Mouse (Mus musculus) frontal cortex, postnatal 36 days (tissue): Measurements from ENCODE around the gene Gpsm1.

Experiments used
- DNase-seq, 2 experiments: peaks; one replicate each; pipeline ENCODE4 v3.0.0; 2022; ENCODE audit warnings: low spot score in 2 of 2

Gene Gpsm1

GRCm38 (mm10) chr2:26315072-26315924 lies at the start of gene Gpsm1:
TSS of gene Gpsm1 (plus strand) at chr2:26315515.
- DNase-seq: peak; percentile 65 to 72

GRCm38 (mm10) chr2:26266066-26266742 lies 49.1 kb upstream of the Gpsm1 start:
- no peak for DNase-seq

DNA sequence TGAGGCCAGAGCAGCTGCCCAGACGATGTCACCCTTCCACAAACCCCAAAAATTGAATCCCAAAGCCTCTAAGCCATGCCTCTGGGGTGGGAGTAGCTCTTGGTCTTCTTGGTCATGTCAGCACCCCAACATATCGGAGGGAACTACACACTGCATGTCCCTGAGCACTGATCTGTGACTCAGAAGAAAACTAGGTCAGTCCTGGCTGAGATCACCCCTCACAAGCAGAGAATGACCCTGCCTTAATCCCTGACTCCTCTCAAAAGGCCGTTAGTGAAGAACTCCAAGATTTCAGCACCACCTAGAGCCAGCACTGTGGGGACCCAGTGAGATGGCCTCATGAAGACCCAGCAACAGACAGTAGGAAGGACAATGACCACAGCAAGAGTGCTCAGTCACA lies 47.1 kb upstream of the Gpsm1 start:
- no peak for DNase-seq

DNA sequence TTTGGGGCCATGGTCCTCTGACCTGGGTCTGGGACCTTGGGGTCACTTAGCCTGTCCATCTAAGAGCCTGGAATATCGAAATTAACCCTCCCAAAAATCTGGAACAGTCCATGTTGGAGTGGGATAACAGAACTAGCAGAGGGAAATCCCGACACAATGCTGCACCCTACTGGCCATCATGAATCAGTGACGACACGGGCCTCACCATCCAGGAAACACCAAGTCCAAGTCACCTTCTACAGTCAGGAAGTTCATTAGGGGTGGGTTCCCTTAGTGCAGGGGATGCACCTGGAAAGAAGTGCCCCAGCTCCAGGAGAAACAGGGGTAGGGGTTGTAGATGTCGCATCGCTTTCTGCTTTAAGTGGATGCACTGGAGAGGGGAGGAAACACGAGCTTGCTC lies 41.7 kb upstream of the Gpsm1 start:
- peak; percentile 39 to 70 for DNase-seq

GRCm38 (mm10) chr2:26279712-26280111 lies 35.6 kb upstream of the Gpsm1 start:
- no peak for DNase-seq

DNA sequence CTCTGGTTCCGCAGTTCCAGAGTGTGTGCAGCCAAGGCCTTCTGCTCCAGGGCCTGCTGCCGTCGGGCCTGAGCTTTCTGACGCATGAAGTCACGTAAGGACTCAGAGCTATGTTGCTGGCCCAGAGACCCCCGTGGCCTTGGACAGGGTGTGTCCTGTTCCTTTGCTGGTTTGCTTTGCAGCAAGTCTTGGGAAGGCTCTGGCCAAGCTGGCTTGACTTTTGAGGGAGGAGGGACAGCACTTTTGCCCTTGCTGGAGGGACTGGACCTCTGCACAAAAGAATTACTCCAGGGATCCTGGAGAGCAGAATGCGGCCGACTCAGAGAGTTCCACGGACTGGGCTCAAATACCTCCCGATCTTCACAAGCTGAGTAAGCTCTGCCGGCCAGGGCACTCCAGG lies 34.7 kb upstream of the Gpsm1 start:
- no peak for DNase-seq

DNA sequence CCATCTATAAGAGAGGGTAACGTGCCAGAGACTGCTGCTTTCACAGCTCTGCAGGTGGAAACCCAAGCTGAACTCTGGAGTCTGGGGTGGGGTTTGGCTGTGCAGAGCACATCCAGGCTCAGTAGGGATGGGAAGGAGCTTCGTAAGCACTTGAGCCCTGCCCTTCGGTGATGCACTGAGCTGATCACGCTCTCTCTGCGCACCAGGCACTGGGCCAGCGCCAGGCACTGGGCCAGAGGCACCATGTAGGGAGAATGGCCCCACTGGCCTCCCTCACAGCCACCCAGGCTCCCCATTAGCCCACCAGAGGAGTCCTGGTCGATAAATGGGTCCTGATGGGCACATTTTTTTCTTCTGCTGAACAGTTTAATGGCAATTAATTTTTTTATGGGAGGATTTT lies 29.5 kb upstream of the Gpsm1 start:
- no peak for DNase-seq

- no peak for DNase-seq
Observed at GRCm38 (mm10) chr2:26286391-26286790, 28.9 kb upstream of the Gpsm1 start.

GRCm38 (mm10) chr2:26290133-26290532 lies 25.2 kb upstream of the Gpsm1 start:
- DNase-seq: no peak

DNA sequence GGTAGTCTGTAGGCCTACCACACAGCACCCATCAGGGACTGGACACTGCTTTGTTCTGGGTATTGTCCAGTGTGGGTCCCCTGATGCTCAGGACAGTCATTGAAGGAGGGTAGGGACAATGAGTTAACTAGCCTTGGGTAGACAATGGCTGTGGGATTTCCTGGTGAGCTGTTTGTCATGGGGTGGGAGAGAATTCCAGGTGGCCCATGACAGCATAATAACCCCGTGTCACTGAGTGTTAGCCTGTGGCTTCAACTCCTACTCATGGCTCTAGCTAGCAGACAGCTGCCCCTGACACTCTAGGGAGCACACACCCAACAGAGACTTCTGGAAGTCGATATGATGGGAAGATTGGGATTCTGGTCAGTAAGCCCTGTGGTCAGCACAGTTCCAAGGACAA lies 20.9 kb upstream of the Gpsm1 start, which contains the start of gene Ccdc187:
TSS of gene Ccdc187 (minus strand) at position 101 of the 400 bp plus-strand sequence.
- no peak for DNase-seq

DNA sequence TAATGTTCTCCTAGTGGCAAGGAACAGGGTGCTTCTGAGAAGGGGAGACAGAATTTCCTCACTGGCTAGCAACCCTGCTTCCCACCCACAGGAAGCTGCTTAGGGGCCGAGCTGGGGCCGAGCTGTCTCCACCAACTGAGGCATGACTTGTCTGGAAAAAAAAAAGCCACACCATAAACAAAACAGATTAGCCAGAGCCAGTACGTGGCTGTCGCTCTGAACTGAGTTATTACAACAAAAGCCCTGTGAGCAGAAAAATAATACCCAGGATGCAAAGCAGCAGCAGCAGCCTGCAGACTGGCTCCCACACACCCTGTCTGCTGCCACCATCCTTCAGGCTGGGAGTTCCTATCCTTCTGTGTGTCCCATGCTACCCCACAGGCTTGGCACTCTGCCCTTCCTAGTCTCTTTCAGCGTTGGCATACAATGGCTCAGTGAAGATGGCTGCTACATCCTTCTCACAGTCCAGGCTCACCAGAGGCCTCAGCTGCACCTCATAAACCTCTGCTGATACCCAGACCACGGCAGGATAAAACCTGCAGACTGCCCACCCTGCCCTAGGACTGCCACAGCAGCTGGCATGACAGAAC lies 18.6 kb upstream of the Gpsm1 start:
- peak; percentile 74 to 82 for DNase-seq

GRCm38 (mm10) chr2:26298208-26298855 lies 17.0 kb upstream of the Gpsm1 start:
- DNase-seq: peak; percentile 77 to 78

DNA sequence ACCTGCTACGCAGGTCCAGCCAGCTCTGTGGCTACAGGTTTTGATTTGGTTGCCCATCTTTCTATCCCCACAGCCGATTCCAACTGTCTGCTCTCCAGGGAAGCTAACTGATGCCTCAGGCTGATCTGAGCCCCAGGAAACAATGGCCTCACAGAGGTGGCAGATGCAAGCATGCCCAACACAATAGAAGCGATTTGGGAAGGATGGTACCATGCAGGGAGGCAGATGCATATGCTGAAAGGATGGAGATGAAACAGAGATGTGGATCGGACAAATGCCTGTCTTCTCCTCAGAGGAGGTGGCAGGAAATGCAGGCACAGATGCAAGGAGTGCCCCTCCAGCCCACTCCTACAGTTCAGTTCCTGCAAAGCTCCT lies 16.5 kb upstream of the Gpsm1 start:
- no peak for DNase-seq

DNA sequence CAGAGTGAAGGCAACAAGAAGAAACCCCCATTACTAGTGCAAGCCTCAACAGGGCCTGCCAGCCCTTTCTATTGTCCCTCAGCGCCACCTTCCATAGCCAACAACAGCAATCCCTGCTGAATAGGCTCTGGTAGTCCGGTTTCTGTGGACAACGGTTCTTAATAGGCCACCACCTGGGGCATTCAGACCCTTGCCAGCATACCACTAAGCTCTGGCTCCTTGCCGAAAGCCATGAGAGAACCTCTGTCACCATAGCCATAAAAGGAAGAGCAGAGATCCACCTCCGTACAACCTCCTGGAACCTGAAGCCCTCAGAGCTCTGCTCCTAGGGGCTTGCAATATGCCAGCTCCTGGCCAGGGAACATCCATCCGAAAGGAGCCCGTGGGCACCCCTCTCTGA lies 16.0 kb upstream of the Gpsm1 start:
- no peak for DNase-seq

DNA sequence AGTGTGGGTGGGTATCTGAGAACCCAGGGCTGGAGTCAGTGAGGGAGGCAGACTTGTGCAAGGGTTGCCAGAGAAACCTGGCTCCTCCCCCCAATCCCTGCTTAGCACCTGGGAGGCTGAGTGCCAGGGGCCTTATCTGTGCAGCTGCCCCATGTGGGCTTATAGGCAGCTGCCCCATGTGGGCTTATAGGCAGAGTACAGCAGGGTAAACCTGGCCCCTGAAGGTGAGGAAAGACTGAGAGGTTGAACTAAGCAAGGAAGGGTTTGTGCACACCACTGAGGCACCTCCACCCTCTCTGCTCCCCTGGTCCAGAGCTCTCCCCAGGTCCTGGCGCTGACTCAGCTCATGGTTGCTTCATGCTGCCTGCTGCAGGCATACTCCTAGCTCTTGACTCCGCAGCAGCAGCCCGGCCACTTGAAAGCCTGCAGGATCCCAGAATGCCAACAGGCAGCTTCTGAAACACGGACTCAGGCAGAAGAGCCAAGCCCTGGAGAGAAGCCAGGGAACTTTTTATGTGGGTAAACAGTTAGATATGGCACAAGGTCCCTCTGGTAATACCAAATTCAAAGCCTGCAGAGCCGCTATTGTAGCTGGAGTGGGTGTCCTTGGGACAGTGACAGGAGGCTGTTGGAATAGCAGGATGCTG lies 15.0 kb upstream of the Gpsm1 start:
- peak in 1 of 2 experiments; percentile 19 for DNase-seq

GRCm38 (mm10) chr2:26300808-26301174 lies 14.5 kb upstream of the Gpsm1 start:
- peak; percentile 89 to 93 for DNase-seq

GRCm38 (mm10) chr2:26302005-26302503 lies 13.3 kb upstream of the Gpsm1 start:
- DNase-seq: no peak

- DNase-seq: no peak
Observed at GRCm38 (mm10) chr2:26304711-26305110, 10.6 kb upstream of the Gpsm1 start.

DNA sequence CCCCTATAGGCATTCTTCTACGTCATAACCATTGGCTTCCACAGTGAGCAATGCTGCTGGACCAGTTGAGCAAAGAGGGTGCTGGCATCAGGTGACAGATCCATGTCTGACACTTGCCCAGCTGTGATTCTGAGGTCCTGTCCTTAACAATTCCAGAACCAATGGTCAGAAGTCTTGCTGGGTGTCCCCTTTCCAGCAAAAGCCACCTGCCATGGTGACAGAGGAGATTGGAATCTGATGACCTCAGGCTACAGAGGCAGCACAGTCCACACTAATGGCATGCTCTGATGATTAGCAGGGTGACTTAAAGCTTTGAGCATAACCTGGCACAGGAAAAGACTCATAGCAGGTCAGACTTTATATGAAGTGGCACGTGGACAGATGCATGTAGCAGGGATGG lies 9.8 kb upstream of the Gpsm1 start:
- no peak for DNase-seq

DNA sequence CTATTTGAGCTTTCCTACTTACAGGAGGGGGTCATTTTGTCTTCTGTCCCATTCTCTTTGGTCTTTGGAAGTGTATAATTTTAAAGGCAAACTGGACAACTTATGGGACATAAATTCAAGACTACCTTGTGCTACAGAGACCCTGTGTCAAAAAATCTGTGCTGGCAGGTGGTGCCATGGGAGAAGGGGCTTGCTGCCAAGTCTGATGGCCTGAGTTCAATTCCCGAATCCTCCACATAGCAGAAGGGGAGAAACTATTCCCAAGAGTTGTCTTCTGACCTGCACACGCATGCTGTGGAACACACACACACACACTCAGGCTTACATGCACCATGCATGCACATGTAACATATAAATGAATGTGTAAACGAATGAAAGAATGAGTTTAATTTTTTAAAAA lies 8.6 kb upstream of the Gpsm1 start:
- DNase-seq: no peak

GRCm38 (mm10) chr2:26309739-26310138 lies 5.6 kb upstream of the Gpsm1 start:
- no peak for DNase-seq

GRCm38 (mm10) chr2:26311936-26312335 lies 3.4 kb upstream of the Gpsm1 start:
- no peak for DNase-seq
